Mouse (Mus musculus) CD8-positive naive resting alpha-beta T cell, adult 2 months (primary cell): ENCODE measurements around the gene Aig1.

Experiments
- DNase-seq, 2 experiments: peaks; one replicate each; pipeline ENCODE4 v3.0.0; 2022; ENCODE audit warnings: low read depth in 2 of 2, low spot score in 2 of 2

The Aig1 gene

DNA sequence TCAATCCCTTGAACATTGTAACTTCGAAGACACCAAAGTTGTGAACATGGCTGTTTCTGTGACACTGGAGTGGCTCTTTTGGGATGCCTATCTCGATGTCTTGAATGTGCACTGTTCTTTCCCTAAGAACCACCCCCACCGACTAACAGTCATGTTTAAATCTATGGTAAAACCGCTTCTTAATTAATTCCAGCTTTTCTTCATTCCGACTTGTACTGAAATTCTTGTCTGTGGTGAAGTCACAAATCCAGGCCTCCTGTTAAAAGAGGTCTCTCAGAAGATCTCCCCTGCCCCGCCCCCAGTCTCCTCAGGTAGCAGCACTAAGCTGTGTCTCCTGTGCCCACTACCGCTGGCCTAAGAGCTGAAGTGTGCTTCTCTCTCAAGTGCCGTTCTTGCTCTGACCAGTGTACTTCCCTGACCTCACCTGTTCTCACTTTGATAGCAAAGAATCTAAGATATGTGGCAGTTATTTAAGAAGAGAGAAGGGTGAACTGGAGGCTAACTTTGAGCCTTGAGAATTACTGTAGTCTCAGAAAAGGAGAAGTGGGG, 157.4 kb downstream of the Aig1 start:
- no peak for DNase-seq

DNA sequence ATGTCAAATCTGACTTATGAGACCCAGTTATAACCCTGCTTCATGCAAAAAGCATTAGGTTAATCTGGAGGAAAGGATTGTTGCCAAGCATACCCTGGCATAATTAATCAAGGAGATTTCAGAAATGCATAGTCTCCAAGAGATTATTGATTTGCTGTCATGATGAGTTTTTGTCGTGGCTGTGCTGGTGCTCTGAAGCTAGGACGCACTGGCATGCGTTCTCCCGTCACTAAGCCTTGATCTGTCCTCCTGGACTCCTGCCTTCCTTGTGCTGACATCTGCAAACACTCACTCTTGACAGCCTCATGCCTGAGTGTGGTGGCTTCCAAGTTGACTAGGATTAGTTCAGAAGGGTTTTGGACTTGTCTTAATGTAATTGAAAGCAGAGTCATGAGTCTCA, 163.0 kb downstream of the Aig1 start:
- no peak for DNase-seq

DNA sequence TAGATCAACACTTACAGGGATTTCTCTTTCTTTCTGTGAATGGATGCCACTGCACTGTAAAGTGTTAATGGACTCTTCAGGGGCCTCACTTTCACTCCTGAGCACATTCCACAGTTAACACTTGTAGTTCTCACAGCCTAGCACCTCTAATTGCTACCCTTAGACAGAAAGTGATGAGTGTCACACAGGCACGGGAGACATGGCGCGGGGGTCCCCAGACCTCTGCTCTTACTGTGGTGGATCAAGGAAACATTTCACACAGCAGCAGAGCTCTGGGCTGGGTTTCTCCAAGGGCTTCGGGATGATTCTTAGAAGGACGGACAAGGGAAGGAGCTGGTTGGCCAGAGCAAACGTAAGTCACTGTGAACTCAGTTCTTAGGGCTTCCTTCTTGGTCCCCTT, 166.1 kb downstream of the Aig1 start:
- no peak for DNase-seq

DNA sequence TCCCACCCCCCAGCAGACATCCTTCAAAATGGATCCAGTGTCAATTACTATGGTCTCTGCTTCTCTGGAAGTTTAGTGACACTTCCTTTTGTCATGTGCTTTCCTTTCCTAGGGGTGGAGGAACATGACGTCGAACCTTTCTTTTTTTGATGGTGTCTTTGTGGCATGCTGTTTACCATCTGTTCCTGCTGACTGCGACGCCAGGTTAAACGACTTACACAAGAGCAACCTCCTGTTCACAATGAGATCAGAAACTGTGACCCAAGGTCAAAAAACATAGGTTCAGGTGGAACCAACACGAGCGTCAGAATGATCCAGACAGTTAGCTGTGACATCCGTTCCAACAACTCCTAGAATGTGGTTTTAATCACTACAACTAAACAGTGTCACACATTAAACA, 166.7 kb downstream of the Aig1 start:
- no peak for DNase-seq

DNA sequence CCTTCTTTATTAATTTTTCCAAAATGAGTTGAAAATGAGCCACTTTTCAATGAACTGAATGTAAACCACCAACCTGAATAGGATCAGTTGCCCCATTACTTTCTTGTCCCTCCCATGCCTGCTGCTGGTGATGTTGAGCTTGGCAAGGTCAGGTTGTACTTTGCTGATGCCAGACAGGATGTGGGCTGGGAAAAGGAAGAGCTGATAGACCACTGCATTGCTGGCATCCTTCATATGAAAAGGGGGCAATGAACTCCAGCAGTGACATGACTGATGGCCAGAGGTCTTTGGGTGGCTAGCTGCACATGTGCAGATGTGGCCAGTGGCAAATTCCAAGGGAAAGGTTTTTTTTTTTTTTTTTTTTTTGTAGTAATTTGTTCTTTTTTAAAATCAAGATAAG, 172.5 kb downstream of the Aig1 start:
- DNase-seq = no peak

DNA sequence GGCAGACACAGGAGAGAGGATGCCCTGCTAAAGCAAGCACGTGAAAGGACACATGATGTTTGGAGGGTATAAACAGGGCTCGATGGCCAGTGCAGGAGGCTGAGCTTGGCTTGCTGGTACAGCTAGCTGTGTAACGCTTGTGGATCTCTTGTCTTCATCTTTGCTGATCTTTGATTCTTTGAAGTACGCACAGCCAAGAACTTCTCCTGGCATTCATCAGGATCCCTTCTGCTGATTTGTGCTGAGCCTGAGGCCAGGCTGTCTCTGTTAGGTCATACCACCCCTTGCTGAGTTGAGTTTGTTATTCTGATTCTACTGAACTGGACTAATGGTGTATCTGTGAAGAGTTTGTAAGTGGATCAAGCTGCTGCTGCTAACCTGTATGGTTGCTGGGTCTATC, 175.5 kb downstream of the Aig1 start:
- no peak for DNase-seq

DNA sequence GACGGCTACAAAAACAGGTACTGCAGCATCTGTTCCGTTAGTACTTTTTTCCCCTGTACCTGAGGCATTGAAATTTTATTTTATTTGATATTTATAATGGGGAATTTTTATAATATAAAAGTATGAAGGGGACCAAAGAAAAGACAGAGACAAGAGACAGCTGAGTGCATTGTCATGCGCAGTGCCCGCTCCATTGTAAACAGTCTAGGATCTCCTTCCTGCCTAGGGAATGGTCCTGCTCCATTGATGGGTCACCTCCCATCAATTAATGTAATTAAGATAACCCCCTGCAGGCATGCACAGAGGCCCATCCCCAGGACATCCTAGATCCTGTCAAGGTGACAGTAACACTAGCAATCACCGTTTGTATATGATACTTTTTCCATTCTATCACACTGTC, 178.0 kb downstream of the Aig1 start:
- no peak for DNase-seq

DNA sequence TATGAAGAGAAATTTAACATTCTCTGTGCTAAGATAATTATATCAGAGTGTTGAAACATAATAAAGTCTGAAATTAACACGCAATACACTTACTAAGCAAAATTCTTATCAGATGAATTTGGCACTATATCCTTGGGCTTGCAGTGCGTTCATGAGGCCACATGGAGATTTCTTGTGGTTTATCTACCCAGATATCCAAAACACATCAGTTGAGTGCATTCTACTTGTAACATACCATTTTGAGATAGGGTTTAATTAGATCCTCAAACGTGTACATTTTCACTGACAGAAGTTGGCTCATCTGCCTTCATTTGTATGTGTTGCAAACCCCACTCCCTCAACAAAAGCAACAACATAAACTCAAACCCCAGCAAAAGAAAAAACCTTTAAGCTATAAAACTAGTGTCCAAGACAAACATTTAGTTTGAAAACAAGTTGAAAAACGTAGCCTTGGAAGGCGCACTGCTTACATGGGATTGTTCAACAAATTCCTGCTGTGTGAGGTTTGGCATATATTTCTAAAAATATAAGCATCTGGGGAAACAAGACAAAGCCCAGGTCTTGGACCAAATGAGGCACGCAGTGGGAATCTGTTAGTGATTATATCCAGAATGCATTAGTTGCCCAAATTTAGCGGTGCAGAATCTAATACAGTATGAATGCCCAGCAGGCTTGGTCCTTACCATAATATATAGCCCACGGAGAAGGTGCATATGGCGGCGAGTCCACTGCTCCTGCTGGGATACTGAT, 178.8 kb downstream of the Aig1 start:
- no peak for DNase-seq

DNA sequence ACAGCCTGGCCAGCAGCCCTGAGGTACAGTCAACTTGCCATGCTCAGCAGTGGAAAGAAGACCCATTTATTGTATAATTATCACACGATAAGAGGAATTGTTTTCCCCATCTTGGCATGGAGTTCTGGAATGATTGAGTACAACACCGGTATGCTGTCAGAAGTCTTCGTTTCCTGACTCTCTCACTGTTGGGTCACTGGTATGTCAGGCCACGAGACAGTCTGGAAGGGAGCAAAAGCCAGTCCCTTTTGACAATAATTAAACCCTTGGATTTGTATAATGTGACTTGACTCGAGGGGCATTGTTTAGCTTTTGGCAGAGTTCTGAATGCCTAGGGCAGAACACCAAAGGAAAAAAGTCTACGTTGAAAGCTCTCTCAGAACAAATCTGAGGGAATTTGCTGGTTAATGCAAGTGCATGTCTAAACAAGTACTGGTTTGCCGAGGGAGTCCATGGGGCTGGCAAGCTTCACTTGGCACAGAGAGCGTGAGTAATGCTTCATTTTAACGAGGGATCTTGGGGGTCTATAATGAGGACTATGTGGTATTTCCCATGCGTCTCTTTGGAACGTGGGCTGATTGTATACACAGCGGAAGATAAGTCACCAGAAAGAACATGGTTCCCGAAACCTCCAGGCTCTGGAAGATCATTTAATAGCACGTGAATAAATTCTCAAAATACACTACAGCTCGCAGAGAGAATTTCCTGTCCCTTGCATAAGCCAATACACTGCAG, 180.2 kb downstream of the Aig1 start:
- DNase-seq = no peak

DNA sequence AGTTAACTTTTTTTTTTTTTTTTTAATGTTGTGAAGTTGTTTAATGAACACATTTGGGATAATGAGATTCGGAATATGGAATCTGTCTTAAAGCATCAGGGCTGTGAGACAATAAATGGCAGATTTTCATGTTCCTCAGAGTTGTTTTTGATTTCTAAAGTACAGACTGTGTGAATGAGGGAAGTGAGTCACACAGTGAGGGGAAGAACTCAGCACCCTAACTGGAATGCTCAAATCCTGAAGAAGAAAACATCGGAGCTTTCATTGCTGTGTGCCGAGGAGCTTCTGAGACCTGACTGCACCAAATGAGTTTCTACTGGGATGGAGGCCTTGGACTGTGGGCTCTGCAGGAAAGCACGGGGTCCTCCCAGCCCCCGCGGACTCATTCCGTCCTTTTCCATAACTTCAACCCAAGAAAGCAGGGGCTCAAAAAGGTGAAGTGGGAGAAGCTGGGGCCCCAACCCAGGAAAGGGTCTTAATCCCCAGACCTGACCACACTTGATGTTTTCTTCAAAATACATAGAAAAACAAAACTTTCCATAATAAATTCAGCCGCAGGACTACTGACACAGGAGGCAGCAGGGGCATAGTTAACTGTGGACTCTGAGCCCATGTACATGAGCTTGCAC, 181.5 kb downstream of the Aig1 start:
- DNase-seq = no peak

DNA sequence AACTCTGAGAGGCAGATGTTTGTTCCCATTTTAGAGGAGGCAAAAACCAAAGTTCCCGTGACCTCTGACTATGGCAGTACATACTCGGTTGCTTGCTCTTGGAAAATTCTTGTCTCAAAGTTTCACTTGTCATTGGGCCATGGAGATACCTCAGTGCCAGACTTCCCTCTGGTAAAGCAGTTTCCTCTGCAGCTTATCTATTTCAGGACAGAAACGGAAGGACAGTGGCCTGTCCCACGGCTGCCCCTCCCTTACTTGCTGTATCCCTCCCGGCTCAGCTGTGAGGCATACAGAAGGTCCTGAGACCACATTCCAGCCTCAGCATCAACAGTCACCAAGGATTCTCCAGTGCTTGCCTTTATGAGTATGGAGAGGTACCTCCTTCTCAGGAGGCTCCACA, 182.7 kb downstream of the Aig1 start:
- no peak for DNase-seq

DNA sequence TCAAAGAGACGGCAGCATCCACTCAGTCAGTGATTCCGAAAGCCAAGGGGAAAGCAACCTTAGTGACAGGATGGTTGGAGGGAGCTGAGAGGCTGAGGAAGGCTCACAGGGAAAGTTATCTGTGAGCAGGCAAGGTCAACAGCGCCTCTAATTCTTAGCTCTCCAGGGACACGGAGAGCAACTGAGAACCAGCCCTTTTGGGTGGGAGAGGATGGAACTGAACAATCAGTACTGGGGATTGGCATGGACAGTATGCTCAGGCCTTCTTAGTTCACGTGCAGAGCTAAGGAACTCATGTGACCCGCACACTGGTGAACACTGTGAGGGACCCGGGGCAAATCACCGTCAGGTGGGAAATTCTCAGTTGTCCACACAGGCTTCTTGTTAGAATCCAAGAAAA, 183.4 kb downstream of the Aig1 start:
- DNase-seq = no peak

DNA sequence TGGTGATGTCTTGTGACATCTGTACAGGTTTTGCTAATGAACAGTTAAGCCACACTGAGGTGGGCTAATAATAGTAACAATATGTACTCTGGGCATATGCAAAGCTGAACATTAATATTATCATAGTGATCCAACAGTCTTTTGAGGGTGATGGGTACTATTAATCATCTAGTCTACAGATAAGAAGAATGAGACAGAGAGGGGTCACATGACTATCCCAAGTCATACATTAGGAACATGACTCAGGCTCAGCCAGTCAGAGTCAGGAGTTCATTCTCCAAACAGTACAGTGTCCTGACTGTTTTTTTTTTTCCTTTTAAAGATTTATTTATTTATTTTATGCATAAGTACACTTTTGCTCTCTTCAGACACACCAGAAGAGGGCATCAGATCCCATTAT, 184.3 kb downstream of the Aig1 start:
- DNase-seq = no peak

DNA sequence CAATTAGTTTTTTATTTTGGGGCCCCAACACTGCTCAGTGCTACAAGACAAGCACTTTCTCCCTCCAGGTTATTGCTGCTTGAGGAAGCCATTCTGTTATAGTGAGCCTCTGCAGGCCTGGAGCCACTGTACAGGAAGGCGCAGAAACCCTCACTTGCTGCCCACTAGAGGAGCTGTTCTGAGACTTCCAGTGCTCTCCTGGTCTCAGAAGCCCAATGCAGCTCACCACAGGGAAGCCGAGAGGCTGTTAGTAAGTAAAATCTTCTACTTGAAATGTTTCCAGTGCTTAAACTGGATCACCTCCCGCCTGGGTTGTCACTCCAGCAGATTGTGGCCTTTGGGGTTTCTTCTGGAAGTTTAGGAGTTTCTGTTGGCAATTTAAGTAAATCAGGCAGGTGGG, 186.2 kb downstream of the Aig1 start:
- no peak for DNase-seq

DNA sequence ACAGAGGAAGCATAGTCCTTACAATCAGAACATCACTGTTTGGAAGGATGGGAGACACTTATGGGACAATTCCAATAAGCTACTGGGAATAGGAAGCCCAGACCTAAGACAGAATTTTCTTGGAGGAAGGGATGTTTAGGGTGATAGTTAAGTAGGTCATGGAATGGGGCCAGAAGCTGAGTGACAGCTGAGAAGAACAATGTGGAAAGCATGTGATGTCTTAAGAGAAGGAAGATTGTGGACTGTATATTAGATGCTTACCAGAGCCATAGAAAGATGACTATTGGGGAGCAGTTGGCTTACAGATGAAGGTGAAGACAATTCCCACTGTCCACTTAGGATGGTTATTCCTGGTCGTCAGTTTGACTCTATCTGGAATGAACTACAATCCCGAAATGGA, 191.3 kb downstream of the Aig1 start:
- no peak for DNase-seq

DNA sequence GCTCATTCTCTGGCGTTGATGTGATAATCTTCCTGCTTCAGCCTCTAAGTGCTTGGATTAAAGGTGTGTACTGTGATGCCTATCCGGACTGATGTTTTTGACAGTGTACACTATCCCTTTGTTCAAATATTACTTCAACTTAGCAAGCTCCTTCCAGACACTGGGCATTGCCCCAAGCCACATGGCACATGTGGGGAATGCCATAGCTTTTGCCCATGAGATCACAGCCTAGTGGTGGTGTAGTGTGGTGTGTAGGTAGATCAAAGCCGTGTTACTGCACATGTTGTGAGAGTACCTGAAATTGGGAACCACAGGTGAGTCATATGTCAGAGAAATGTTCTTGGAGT, 193.8 kb downstream of the Aig1 start:
- DNase-seq = no peak

DNA sequence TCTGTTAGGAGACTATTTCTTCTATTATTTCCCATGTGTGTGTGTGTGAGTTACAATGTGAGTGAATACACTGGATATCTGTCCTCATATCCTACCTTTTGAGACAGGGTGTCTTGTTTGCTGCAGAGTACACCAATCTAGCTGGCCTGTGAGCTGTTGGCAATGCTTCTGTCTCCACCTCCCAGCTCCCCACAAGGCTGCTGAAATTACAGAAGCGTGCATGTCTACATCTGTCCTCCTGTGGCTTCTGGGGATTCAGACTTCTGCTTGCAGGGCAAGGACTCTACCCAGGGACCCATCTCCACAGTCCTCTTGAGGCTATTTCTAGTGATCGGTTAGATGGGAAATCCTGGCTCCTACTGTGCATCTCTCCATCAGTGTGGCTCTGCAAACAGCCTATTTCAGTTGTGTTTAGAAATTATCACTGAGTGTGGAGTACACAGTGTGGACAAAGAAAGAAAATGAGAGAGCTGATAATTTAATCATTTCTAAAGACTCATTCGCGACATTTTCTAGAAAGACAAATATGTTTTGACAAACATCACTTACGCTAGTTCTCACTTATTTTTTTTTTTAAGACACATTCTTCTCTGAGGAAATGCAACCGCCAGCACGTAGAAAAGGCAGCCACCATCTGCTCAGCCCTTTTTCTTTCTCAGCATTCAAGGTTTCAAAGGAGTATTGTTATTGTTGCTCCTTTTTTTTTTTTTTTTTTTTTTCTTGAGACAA, 194.3 kb downstream of the Aig1 start:
- no peak for DNase-seq

DNA sequence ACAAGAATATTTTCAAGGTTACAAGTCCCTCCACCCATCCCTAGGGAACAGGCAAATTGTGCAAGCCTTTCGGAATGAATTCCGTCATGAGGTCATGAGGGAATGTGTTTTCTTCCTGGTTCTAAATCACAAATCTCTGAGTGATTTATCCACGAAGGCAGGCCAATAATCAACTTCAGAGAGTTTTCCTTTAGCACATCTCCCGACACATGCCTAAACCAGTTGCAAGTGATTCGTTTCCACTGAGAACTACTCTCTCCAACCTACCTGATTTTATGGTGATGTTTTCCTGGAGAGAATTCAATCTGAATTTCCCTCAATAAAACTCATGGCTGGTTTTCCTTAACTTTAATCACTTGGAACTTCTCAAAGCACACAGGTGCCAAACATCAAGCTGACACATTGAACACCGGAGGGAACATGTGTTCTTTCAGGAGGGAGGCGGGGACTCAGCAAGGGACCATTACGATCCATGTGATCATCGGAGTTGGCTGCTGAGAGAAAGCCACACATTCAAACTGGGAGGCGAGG, 201.5 kb downstream of the Aig1 start:
- DNase-seq = no peak

DNA sequence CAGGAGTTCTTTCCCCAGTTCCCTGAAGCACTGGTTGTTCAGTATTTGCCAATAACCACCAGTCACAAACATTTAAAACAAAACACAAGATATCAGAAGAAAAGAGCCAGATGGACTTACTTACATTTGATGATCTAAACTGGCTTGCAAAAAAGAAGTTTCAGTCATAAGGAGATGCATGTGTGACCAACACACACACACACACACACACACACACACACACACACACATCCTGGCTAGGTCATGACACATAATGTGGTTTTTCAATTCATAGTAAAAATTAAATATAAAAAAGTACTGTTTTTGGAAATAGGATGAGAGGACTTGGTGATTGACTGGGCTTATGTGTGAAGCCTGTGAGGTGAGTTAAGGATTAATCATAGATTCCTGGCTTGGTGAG, 205.3 kb downstream of the Aig1 start:
- DNase-seq = no peak

DNA sequence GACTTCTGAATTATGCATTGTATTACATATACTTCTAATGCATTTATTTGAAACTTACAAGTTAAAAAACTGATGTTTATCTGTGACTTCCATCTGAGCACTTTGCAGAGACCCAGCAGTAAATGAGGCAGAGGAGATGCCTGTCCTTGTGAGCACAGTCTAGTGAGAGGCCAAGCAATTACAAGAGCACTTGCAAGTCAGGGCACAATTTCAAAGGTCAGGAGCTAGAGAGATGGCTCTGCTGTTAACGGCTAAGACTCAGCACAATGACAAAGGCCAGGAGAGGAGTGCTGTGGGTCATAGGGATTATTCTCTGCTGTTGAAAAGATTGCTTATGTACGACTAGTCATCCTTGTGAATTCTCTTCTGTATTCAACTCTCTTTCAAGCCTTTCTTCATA, 209.0 kb downstream of the Aig1 start:
- no peak for DNase-seq

DNA sequence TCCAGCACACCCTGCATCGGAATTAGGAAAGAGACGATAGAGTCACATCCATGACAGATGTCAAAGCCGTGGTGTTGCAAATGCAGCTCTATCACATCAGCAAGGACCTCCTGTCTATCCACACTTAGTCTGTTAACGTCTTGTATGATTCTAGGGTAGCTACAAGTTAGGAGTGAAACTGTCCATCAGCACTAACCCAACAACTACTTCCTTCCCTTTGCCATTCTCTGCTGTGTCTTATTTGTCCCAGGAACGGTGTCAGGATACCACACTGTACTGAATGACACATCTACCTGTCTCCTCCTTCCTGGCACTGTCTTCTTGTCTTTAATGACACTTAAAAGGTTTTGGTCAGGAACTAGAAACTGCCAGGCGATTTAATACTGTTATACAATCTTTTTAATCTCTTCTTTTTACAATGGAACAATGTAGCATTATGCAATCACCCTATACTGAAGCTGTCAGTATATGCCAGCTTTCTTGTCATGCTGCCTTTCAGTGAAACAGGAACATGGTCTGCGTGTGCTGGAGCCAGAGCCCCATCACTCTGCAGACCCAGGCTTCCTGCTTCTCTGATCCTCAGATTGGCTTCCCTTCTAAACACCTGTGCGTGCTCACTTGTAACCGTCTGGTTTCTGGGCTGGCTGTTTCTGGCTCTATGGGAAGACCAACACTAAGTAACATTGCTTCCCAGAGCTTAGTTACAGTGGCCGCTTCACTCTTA, 214.9 kb downstream of the Aig1 start:
- no peak for DNase-seq
